Mouse (Mus musculus) kidney, adult 2 months (tissue): ENCODE measurements at regions not wholly inside any gene's neighbourhood (a gene's known extent, or its start where the extent isn't known, plus 50 kb on each side); places are given as distances from the start of the nearest gene placed in this dataset.

Source experiments
- DNase-seq: peaks from one replicate; pipeline ENCODE4 v3.0.0; 2021
- H3K27ac ChIP-seq: fragments of 200-500 bp; 2 replicates; pipeline ENCODE4 v1.5.1; 2012; ENCODE audit warnings: low read depth, low read length, control low read depth, inconsistent platforms; ENCODE audit not compliant: insufficient read depth
- H3K27me3 ChIP-seq: fragments of 200-500 bp; replicated peaks from 2 replicates; pipeline ENCODE4 v1.6.1; 2012; ENCODE audit warnings: mild to moderate bottlenecking, moderate library complexity, low read length, inconsistent platforms; ENCODE audit not compliant: control insufficient read depth, insufficient read depth
- H3K36me3 ChIP-seq: fragments of 200-500 bp; 2 replicates; pipeline ENCODE4 v1.6.1; 2012; ENCODE audit warnings: mild to moderate bottlenecking, moderate library complexity, low read length, inconsistent platforms; ENCODE audit not compliant: control insufficient read depth, insufficient read depth
- H3K4me1 ChIP-seq: fragments of 200-500 bp; 2 replicates; pipeline ENCODE4 v1.6.1; 2011; ENCODE audit warnings: low read length; ENCODE audit not compliant: control insufficient read depth, insufficient read depth
- H3K4me3 ChIP-seq: fragments of 200-500 bp; 2 replicates; pipeline ENCODE4 v1.5.1; 2011; ENCODE audit warnings: mild to moderate bottlenecking, low read depth, low read length, control low read depth; ENCODE audit not compliant: insufficient read depth
- CTCF ChIP-seq: fragments of 200-500 bp; conservative IDR thresholded peaks from 2 replicates; pipeline ENCODE4 v1.5.1; 2011; ENCODE audit warnings: low read depth, mild to moderate bottlenecking, control low read depth, low read length, moderate library complexity, mixed read lengths; ENCODE audit not compliant: insufficient read depth, insufficient read length
- POLR2A ChIP-seq: fragments of 200-500 bp; IDR thresholded peaks from one replicate; pipeline ENCODE4 v1.6.1; 2011; ENCODE audit warnings: low read depth, low read length, control low read depth
- WGBS: fragments of 180-500 bp; shearing (Covaris S2); methylation state at CpG from one replicate; pipeline ENCODE4 v1.1.7; 2018; 5-methylcytosine and 5-hydroxymethylcytosine counted together

DNA sequence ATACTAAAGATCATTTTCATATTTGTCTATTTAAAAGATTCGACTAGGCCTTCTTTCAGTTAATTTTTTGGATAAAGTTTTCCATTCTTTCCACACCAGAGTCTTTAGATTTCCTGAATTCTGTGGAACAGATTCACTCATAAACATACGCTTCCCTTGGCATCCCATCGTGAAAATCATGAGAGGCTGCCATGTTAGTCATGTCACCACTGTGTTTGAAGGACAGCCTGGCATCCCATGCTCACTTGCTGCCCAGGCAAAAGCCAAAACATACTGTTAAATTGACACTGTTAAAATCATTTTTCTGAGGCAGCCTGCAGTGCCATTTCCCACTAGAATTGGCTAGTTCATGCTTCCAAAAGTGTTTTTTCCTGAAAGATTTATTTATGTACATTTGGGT, 394.8 kb upstream of the Slc8a1 start:
- WGBS, result 86% methylated on average over 3 of the region's 3 CpGs
- Histone ChIP-seq H3K27me3 (no peaks in the 10 kb centered on the region), H3K27ac (no peak overlapping the region), H3K4me1 (no peaks in the 10 kb centered on the region), H3K36me3 (no peaks in the 10 kb centered on the region), H3K4me3 (no peak overlapping the region)
- no peak for DNase-seq
- TF ChIP-seq CTCF (no peak), POLR2A (no peak)

DNA sequence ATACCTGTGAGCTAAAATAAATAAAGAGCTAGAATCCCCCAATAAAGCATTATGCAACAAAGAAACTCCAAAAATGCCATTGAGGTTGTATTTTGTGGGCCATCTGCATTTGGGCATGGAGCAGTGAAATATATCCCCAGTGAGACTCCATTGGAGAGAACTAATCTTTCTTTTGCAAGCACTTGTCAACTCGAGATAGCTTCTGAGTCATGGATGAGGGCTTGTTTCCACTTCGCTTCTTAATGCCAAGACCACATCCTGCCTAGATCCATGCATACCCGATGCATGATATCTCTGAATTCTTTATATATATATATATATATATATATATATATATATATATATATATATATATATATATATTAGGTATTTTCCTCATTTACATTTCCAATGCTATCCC, 349.0 kb upstream of the Slc8a1 start:
- Histone ChIP-seq H3K27ac (no peak overlapping the region), H3K4me3 (no peak overlapping the region), H3K36me3 (no peaks in the 10 kb centered on the region), H3K4me1 (no peaks in the 10 kb centered on the region), H3K27me3 (no peaks in the 10 kb centered on the region)
- WGBS, result 86% methylated on average over 3 of the region's 3 CpGs
- DNase-seq, result no peak
- no peak for TF ChIP-seq CTCF
- TF ChIP-seq POLR2A, result no peak

DNA sequence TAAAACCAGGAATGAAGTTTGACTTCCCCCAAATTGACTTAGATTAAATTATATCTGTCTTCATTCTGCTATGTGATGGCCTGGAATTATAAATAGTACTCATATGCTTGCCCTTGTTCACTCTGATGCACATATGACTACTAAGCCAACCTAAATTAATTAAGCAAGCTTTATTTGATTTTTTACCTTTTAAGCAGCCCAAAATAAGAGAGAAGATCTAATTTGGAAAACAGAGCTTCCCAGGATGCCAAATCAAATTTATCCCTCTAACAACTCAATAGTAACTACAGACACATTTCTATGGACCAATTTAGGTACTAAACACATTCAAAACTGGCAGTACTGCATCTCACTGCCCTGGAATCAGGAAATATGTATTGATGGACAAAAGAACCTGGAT, 342.1 kb upstream of the Slc8a1 start:
- TF ChIP-seq POLR2A (no peak), CTCF (no peak)
- H3K4me1 ChIP-seq, result no peaks in the 10 kb centered on the region
- H3K27me3 ChIP-seq, result no peaks in the 10 kb centered on the region
- no peak for DNase-seq
- no peaks in the 10 kb centered on the region for H3K36me3 ChIP-seq
- H3K4me3 ChIP-seq, result no peak overlapping the region
- no peak overlapping the region for H3K27ac ChIP-seq
